Mouse (Mus musculus): ENCODE results near the gene Nipal3. TPM values are rescaled to one million over a fixed set of nuclear protein-coding genes. Genes with fewer than 3 reads are reported as not detected.
A peak's percentile ranks its signal among the peaks of the same experiment; 100 is the strongest.

Nipal3 gene
- polyA plus RNA-seq, 1 experiment from 2014 or later: 2.1 TPM

DNA sequence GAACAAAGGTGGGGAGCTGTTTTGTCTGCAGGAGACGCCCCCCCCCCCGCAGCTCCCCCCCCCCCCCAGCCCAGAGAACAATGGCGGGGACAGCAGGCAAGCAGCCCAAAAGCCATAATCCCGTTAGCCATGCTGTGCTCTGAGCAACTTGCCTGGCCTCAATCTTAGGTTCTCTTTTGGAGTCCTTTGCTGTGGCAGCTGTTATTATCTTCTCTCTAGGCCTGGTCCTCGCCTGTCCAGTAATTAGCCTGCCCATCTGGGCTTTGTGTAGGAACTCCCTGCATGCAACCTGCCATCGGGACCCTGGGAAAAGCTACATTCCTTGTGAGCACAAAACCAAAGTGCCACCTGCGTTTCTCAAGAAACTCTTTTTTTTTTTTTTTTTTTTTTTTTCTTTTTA lies 29.1 kb upstream of the Nipal3 start:
- Histone ChIP-seq H3K27me3 (peaks cover 23% of the 10 kb centered on the region), H3K4me2 (0 out of 2 replicates have a peak overlapping the region, but pooled peaks have one; percentile 15), H3K4me1 (peaks cover 40% of the 10 kb centered on the region), H3K9ac (no peak overlapping the region), H3K36me3 (replicated peaks) (no peaks in the 10 kb centered on the region), H3K27ac (peak overlapping the region; percentile 66), H3K9me3 (no peaks in the 10 kb centered on the region), H3K4me3 (replicated peaks) (no peak overlapping the region)
- WGBS: 0% methylated on average over 6 of the region's 7 CpGs
- ATAC-seq (ENCODE audit: low FRiP score): peak; percentile 52; the same call in 1 of the 2 replicates

DNA sequence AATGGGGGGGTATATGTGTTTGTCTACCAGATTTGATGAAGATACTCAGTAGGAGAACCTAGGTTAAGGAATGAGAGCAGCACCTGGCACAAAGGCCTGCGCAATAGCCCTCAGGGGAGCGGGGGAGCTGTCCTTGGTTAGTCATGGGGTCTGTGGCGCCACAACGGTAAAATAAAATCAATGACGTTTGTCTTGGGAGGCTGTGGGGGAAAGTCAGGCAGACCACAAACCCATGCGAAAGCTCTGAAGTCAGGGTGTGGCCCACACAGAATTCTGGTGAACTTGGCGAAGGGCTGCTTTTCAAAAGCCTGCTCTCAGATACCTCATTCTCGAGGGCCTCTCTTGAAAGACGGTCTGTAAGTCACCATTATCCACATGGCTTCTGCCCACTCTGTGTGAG lies 25.6 kb upstream of the Nipal3 start:
- Histone ChIP-seq H3K36me3 (replicated peaks) (no peaks in the 10 kb centered on the region), H3K27ac (no peak overlapping the region), H3K9me3 (no peaks in the 10 kb centered on the region), H3K4me1 (peaks cover 22% of the 10 kb centered on the region), H3K9ac (no peak overlapping the region), H3K4me3 (replicated peaks) (no peak overlapping the region), H3K27me3 (peaks cover 17% of the 10 kb centered on the region), H3K4me2 (no peak overlapping the region)
- WGBS: 84% methylated on average over 9 of the region's 9 CpGs
- no peak for ATAC-seq (ENCODE audit: low FRiP score)

DNA sequence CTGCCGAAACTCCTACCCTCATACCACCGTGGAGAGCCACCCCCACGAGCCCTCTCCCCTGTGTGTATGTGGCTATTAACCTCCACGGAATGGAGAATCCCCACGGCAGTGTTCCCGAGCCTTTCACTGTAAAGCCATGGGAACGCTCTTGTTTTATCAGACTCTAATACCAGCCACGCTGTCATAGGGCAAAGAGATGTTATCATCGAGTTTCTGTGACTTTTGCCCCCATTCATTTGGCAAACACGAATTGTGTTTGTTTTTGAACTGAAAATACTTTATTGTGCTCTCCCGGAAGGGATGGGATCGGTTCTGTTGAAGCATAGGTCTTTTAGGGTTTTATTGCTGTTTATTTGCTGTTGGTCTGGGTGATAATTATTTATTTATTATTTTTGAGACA lies 23.3 kb upstream of the Nipal3 start:
- Histone ChIP-seq H3K9me3 (no peaks in the 10 kb centered on the region), H3K27ac (no peak overlapping the region), H3K4me3 (replicated peaks) (no peak overlapping the region), H3K4me2 (no peak overlapping the region), H3K4me1 (no peaks in the 10 kb centered on the region), H3K36me3 (replicated peaks) (no peaks in the 10 kb centered on the region), H3K27me3 (peaks cover 8% of the 10 kb centered on the region), H3K9ac (no peak overlapping the region)
- no peak for ATAC-seq (ENCODE audit: low FRiP score)
- WGBS: 86% methylated on average over 12 of the region's 12 CpGs

DNA sequence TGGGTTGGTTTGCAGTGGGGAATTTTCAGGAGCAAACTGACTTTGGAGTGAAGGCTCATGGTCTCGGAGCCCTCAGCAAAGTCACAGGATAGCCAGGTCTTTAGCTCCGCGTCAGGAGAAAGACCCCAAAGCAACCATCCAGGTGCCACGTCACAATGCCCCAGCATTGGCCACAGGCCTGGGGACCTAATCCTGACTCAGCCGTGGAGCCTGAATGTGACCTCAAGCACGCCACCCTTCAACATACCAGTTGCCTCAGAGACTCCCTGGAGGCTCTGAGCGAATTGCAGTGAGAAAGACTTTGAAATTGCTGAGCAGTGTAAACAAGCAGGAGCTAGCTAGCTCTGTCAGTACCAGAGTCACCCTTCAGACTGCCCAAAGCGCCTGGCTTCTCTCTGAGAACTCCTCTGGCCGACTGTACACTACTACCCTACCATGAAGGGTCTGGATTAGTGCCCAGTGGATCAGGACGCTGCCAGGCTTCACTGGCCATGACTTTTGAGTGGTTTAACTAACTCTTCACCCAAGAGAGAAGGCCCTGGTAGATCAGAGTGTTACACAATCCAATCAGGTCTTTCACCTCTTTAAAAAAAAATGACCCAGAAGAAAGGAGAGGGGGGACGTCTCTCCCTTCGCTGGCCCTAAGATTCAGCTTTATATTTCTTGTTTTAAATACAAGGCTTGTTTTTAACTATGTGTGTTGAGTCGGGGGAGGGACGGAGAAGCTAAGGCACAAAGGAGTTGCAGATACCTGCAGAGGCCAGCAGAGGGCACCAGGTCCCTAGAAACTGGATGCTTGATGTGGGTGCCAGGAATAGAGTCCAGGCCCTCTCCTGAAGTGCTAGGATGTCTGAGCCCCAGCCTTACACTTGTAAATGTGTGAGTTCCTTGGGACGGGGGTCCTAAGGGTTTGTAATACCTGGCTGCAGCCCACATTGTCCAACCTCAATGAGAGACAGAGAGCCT lies 21.8 kb upstream of the Nipal3 start:
- peaks cover 8% of the 10 kb centered on the region for H3K27me3 ChIP-seq
- H3K27ac ChIP-seq: no peak overlapping the region
- H3K4me3 ChIP-seq (replicated peaks): no peak overlapping the region
- no peak overlapping the region for H3K4me2 ChIP-seq
- H3K9me3 ChIP-seq: no peaks in the 10 kb centered on the region
- H3K36me3 ChIP-seq (replicated peaks): no peaks in the 10 kb centered on the region
- ATAC-seq (ENCODE audit: low FRiP score): no peak
- no peak overlapping the region for H3K9ac ChIP-seq
- WGBS: 57% methylated on average over 15 of the region's 15 CpGs
- no peaks in the 10 kb centered on the region for H3K4me1 ChIP-seq

DNA sequence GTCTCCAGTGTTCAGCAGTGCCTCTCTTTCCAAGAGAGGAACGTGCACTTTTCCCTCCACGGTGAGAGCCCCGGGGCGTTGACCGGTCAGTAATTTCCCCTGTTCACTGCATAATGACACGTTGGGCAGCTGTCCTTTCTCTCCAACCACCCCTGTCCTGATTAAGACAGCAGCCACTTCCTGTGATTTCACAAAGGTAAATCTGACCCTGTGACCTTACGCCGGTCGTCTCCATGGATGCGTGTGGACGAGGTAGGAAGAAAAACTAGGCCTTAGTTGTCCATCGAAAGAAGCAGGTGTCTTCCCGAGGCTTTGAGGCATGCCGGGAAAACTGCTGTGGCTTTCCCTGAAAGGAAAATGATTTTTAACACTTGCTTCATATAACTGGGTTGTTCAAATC lies 20.1 kb upstream of the Nipal3 start:
- H3K4me1 ChIP-seq: no peaks in the 10 kb centered on the region
- H3K27me3 ChIP-seq: peaks cover 12% of the 10 kb centered on the region
- H3K4me3 ChIP-seq (replicated peaks): no peak overlapping the region
- H3K27ac ChIP-seq: no peak overlapping the region
- H3K9ac ChIP-seq: no peak overlapping the region
- 64% methylated on average over 14 of the region's 14 CpGs for WGBS
- no peak overlapping the region for H3K4me2 ChIP-seq
- no peak for ATAC-seq (ENCODE audit: low FRiP score)
- H3K36me3 ChIP-seq (replicated peaks): no peaks in the 10 kb centered on the region
- no peaks in the 10 kb centered on the region for H3K9me3 ChIP-seq

DNA sequence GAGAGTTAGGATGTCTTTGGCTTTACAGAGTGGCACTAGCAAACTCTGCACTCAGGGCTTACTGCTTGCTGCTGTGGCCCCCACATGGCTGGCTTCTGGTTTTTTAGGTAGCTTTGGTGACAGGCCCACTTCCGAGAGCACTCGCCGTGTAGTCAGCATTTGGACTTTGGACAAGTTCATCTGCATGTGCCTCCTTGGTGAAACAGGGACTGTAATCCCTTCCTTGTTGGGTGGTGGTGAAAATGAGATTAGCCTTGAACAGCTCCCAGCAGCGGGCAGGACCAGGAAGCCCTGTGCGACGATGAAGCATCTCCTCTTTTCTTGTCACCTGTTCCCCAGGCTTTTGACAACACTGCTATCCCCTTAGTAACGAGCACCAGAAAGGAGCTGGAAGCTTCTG lies 19.0 kb upstream of the Nipal3 start:
- Histone ChIP-seq H3K36me3 (replicated peaks) (no peaks in the 10 kb centered on the region), H3K4me2 (no peak overlapping the region), H3K27ac (no peak overlapping the region), H3K9ac (no peak overlapping the region), H3K4me1 (peaks cover under 1% of the 10 kb centered on the region; the same call in 1 of the 2 replicates), H3K9me3 (no peaks in the 10 kb centered on the region), H3K4me3 (replicated peaks) (no peak overlapping the region), H3K27me3 (peaks cover 17% of the 10 kb centered on the region)
- ATAC-seq (ENCODE audit: low FRiP score): no peak
- WGBS: 92% methylated on average over 7 of the region's 7 CpGs

DNA sequence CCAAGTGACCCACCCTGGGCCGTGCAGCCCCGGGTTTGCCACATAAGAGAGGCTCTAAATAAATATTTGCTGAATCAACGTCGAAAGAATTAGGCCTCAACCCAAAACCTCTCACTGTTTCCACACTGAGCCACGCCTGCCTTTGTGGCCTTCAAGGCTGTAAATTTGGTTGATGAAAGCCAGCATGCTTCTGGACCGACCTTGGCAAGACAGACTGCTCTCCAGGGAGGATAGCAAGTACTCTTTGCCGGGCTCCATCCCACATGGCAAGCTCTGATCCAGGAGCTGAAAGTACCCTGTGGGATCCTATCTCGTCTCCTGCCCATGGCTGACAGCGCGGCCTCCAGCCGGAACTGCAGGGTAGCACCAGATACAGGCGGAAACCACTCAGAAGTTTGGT lies 14.7 kb upstream of the Nipal3 start:
- no peak for ATAC-seq (ENCODE audit: low FRiP score)
- peaks cover 10% of the 10 kb centered on the region for H3K4me1 ChIP-seq
- H3K4me3 ChIP-seq (replicated peaks): no peak overlapping the region
- 66% methylated on average over 12 of the region's 12 CpGs for WGBS
- no peak overlapping the region for H3K27ac ChIP-seq
- H3K27me3 ChIP-seq: peaks cover 17% of the 10 kb centered on the region
- no peaks in the 10 kb centered on the region for H3K9me3 ChIP-seq
- H3K36me3 ChIP-seq (replicated peaks): no peaks in the 10 kb centered on the region
- no peak overlapping the region for H3K4me2 ChIP-seq
- H3K9ac ChIP-seq: no peak overlapping the region

DNA sequence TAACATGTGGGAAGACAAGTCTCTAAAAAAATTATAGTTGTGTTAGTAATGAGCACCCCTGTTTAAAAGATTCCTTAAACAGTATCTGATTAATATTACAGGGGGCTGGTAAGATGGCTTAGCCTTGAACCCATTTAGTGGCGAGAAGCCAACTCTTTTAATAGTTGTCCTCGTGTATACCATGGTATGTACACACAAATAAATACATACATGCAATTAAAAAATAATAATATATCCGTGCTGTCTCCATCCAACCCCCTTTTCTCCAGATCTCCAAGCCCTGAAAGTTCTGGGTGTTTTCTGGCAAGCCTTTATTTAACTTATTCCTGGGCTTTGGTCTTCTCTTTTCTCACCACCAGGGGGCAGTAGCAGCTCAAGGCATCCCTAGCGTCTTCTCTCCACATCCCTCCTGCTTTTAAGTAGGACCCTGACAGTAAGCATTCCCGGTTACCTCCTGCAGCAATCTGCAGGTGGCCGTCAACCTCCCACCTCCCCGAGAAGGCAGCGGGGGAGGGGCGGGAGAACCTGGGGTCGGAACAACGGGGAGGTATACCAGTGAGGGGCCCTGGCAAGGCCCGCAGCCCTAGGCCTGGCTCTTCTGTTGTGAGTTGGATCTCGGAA lies 13.7 kb upstream of the Nipal3 start:
- peaks cover 10% of the 10 kb centered on the region for H3K4me1 ChIP-seq
- 0 out of 2 replicates have a peak overlapping the region, but pooled peaks have one; percentile 13 for H3K4me3 ChIP-seq (replicated peaks)
- no peaks in the 10 kb centered on the region for H3K36me3 ChIP-seq (replicated peaks)
- WGBS: 12% methylated on average over 13 of the region's 13 CpGs
- 0 out of 2 replicates have a peak overlapping the region, but pooled peaks have one; percentile 13 for H3K9ac ChIP-seq
- peak; percentile 44; the same call in 1 of the 2 replicates for ATAC-seq (ENCODE audit: low FRiP score)
- peaks cover 17% of the 10 kb centered on the region for H3K27me3 ChIP-seq
- H3K4me2 ChIP-seq: peak overlapping the region; percentile 45
- no peaks in the 10 kb centered on the region for H3K9me3 ChIP-seq
- H3K27ac ChIP-seq: no peak overlapping the region

DNA sequence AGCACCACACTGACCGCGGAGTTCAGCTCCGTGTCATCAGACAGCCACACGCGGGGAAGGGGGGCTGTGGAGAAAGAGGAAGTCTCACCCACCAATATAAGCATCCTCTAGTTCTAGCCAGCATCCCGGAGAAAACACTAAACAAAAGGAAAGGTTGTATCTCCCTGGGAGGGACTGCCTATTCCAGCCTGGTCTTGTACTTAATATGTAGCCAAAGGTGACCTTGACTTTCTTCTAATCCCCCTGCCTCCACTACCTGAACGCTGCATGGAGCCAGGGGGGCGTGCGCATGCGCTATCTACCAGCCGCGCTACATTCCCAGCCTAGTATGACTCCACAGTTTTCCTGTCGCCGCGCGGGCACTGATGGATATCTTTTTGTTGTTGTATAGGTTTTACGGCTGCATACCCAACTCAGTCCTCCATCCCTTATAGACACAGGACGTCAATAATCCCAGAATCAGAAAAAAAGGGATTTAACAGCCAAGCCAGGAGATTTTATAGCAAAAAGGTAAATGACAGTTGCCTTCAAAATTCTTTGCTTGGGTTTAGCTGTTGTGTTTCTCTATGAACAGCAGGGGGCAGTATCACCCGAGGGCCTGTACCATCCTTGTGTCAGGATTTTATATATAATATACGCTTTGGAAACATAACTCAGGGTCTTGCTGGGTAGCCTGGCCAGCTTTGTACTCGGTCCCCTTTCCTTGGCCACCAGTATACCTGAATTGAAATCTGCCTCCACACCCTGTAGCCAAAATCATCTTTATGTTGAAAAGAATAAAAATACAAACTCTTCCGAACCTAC lies 12.9 kb upstream of the Nipal3 start:
- no peaks in the 10 kb centered on the region for H3K9me3 ChIP-seq
- no peaks in the 10 kb centered on the region for H3K36me3 ChIP-seq (replicated peaks)
- H3K27ac ChIP-seq: no peak overlapping the region
- H3K27me3 ChIP-seq: peaks cover 17% of the 10 kb centered on the region
- H3K4me2 ChIP-seq: peak overlapping the region; percentile 49
- H3K9ac ChIP-seq: peak overlapping the region; percentile 5; the same call in 1 of the 2 replicates
- H3K4me1 ChIP-seq: peaks cover 10% of the 10 kb centered on the region
- 15% methylated on average over 22 of the region's 22 CpGs for WGBS
- H3K4me3 ChIP-seq (replicated peaks): peak overlapping the region; percentile 6
- ATAC-seq (ENCODE audit: low FRiP score): 0 out of 2 replicates have a peak, but pooled peaks have one; percentile 55

DNA sequence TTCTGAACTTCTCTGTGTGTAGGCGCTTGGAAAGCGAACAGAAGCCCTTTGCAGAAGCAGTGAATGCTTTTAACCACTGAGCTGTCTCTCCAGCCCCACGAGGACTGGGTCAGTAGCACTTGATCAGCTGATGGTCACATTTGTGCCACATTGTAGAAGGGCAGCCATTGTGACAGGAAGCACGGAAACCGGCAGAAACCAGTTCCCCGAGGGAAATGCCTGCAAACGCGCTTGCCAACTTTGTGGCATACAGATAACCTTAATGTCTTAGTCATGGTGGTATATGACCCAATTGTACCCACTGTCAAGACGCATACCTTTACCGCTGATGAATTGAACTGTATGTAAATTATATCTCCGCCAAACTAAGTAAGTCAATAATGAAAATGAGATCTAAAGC lies 11.0 kb upstream of the Nipal3 start:
- Histone ChIP-seq H3K27ac (no peak overlapping the region), H3K27me3 (peaks cover 17% of the 10 kb centered on the region), H3K4me2 (no peak overlapping the region), H3K4me1 (peaks cover 10% of the 10 kb centered on the region), H3K9me3 (no peaks in the 10 kb centered on the region), H3K9ac (no peak overlapping the region), H3K36me3 (replicated peaks) (no peaks in the 10 kb centered on the region), H3K4me3 (replicated peaks) (no peak overlapping the region)
- ATAC-seq (ENCODE audit: low FRiP score): no peak
- WGBS: 78% methylated on average over 11 of the region's 11 CpGs

DNA sequence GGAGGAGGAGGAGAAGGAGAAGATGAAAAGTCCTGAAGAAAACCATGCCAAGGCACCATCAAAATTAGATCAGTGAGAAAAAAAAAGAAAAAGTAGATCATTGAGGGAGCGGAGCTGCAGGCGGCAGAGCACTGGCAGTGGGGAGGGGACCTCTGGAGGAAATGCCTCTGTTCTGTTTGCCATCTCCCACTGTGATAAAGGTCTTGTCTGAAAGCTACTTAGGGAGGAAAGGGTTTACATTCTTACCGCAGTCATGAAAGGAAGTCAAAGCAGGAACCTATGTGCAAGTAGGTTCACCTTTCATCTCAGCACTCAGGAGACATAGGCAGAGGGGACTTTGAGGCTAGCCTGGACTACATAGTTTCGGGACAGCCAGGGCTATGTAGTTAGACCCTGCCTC lies 6.7 kb upstream of the Nipal3 start:
- no peak for ATAC-seq (ENCODE audit: low FRiP score)
- Histone ChIP-seq H3K9ac (no peak overlapping the region), H3K27ac (no peak overlapping the region), H3K27me3 (no peaks in the 10 kb centered on the region), H3K4me2 (no peak overlapping the region), H3K4me3 (replicated peaks) (no peak overlapping the region), H3K36me3 (replicated peaks) (no peaks in the 10 kb centered on the region), H3K4me1 (no peaks in the 10 kb centered on the region), H3K9me3 (no peaks in the 10 kb centered on the region)
- 60% methylated on average over 4 of the region's 4 CpGs for WGBS

DNA sequence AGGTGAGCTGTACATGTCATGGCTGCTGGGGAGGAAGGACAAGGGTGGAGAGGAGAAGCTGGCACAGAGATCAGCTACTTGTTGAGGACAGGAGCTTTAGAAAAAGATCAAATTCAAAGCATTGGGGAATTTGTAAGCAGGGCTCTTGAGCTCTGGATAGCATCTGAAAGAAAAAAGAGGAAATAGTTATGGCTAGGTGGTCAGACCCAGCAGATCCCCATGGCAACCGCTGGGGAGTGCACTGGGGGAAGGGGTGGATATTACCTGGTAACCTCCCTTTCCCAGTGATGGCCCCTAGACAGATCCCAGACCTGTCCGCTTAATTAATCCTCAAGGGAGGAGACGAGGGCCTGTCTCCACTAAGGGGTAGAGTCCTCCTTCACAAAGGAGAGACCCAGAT lies 5.0 kb upstream of the Nipal3 start:
- peaks cover 12% of the 10 kb centered on the region for H3K27me3 ChIP-seq
- no peak for ATAC-seq (ENCODE audit: low FRiP score)
- no peaks in the 10 kb centered on the region for H3K9me3 ChIP-seq
- H3K36me3 ChIP-seq (replicated peaks): no peaks in the 10 kb centered on the region
- peaks cover 7% of the 10 kb centered on the region for H3K4me1 ChIP-seq
- no peak overlapping the region for H3K27ac ChIP-seq
- 72% methylated on average over 3 of the region's 3 CpGs for WGBS
- no peak overlapping the region for H3K4me3 ChIP-seq (replicated peaks)
- no peak overlapping the region for H3K9ac ChIP-seq
- no peak overlapping the region for H3K4me2 ChIP-seq
